Comparison of ENCODE assay signal across 21 mouse cellular contexts in genomic region chr2:35326931-35327330, GRCm38 (mm10). TPM values are rescaled to one million over a fixed set of nuclear protein-coding genes. Genes with fewer than 3 reads are reported as not detected.
DNase-seq lines count a peak whose midpoint lies in the region; ATAC-seq and TF ChIP-seq lines count a peak whose summit lies in the region.
"Had no signal": no experiment of that assay in that cellular context is flagged by ENCODE, and none has a peak within 500 bp of the region (broad histone marks: within the 10 kb centered on the region; RNA-seq: fewer than 3 reads in every experiment).

No protein-coding gene starts in this region.

- no peak overlapping the region for H3K4me2 ChIP-seq in kidney, embryonic 15.5 days
- no peak overlapping the region for H3K4me2 ChIP-seq in midbrain, embryonic 14.5 days (ENCODE audit: low read length)
- H3K4me2 ChIP-seq in midbrain, postnatal 0 days (ENCODE audit: low read depth, low read length, poor library complexity, severe bottlenecking), result no peak overlapping the region
- H3K4me2 ChIP-seq in liver, embryonic 14.5 days (ENCODE audit: low read depth), result peak overlapping the region; percentile 80
- H3K4me2 ChIP-seq: embryonic facial prominence, embryonic 15.5 days; forebrain, embryonic 15.5 days; heart, embryonic 12.5 days; intestine, embryonic 15.5 days had no signal

- DNase-seq in kidney, adult 2 months, result peak; percentile 41
- DNase-seq in midbrain, embryonic 14.5 days, result peak; percentile 21
- DNase-seq in midbrain, postnatal 0 days (ENCODE audit: low spot score), result no peak
- no peak for DNase-seq in liver, embryonic 14.5 days (ENCODE audit: low read depth in 3 of 3, low spot score in 3 of 3)
- DNase-seq in splenic B cell, adult 2 months (ENCODE audit: low read depth, low spot score), result peak; percentile 16
- DNase-seq in B cell, adult 2 months, result no peak
- DNase-seq in adrenal gland, adult 8-10 months, result no peak
- DNase-seq: adrenal gland, postnatal 14 days; cerebellum, postnatal 36 days; heart, postnatal 4 days had no signal

- no peaks in the 10 kb centered on the region for H3K4me1 ChIP-seq in kidney, adult 2 months (ENCODE audit: control insufficient read depth, insufficient read depth, low read length)
- 0 out of 2 replicates have a peak, but pooled peaks cover 6% of the 10 kb centered on the region for H3K4me1 ChIP-seq in kidney, embryonic 15.5 days
- H3K4me1 ChIP-seq in midbrain, embryonic 14.5 days (ENCODE audit: control insufficient read depth, insufficient read depth, low read length), result peaks cover 5% of the 10 kb centered on the region; the same call in 1 of the 2 replicates
- H3K4me1 ChIP-seq in midbrain, postnatal 0 days (ENCODE audit: insufficient read depth, low read length), result no peaks in the 10 kb centered on the region; the same call in 1 of the 2 replicates
- H3K4me1 ChIP-seq in liver, embryonic 14.5 days (replicated peaks; ENCODE audit: control insufficient read depth in 2 of 2, insufficient read depth in 2 of 2, low read length in 1 of 2), result peaks cover 89 to 94% of the 10 kb centered on the region in 2 experiments
- H3K4me1 ChIP-seq: intestine, embryonic 15.5 days had no signal

- no peak overlapping the region for H3K4me3 ChIP-seq in kidney, adult 2 months (ENCODE audit: insufficient read depth, low read depth, low read length)
- no peak overlapping the region for H3K4me3 ChIP-seq in kidney, embryonic 15.5 days (replicated peaks)
- H3K4me3 ChIP-seq in midbrain, embryonic 14.5 days (replicated peaks; ENCODE audit: low read depth, low read length), result no peak overlapping the region
- no peak overlapping the region for H3K4me3 ChIP-seq in midbrain, postnatal 0 days (ENCODE audit: low read depth, low read length)
- H3K4me3 ChIP-seq in liver, embryonic 14.5 days (ENCODE audit: insufficient read depth in 1 of 2, low read depth in 2 of 2, low read length in 2 of 2), result peak overlapping the region in 1 of 2 experiments; percentile 35; a peak in 3 of 4 replicates
- H3K4me3 ChIP-seq: embryonic facial prominence, embryonic 15.5 days; forebrain, embryonic 15.5 days; heart, embryonic 12.5 days; intestine, embryonic 15.5 days had no signal

- H3K27ac ChIP-seq in kidney, adult 2 months (ENCODE audit: insufficient read depth, low read depth, low read length), result peak overlapping the region; percentile 86
- no peak overlapping the region for H3K27ac ChIP-seq in kidney, embryonic 15.5 days
- H3K27ac ChIP-seq in midbrain, embryonic 14.5 days (replicated peaks; ENCODE audit: low read depth, low read length), result no peak overlapping the region
- H3K27ac ChIP-seq in midbrain, postnatal 0 days (ENCODE audit: low read depth, low read length), result no peak overlapping the region
- peak overlapping the region; percentile 79 for H3K27ac ChIP-seq in liver, embryonic 14.5 days
- H3K27ac ChIP-seq: embryonic facial prominence, embryonic 15.5 days; forebrain, embryonic 15.5 days; intestine, embryonic 15.5 days had no signal

- no peak for ATAC-seq in kidney, embryonic 15.5 days (replicated peaks; ENCODE audit: low FRiP score)
- no peak for ATAC-seq in midbrain, embryonic 14.5 days (ENCODE audit: low FRiP score, low TSS enrichment)
- no peak for ATAC-seq in midbrain, postnatal 0 days (ENCODE audit: low FRiP score)
- ATAC-seq in liver, embryonic 14.5 days (ENCODE audit: insufficient read depth), result no peak
- ATAC-seq: forebrain, embryonic 15.5 days; intestine, embryonic 15.5 days had no signal

- no peak for TF ChIP-seq CTCF in kidney, adult 2 months (conservative IDR thresholded peaks at IDR 0.05; ENCODE audit: insufficient read depth, insufficient read length, low read depth, low read length)
- TF ChIP-seq CTCF in midbrain, postnatal 0 days (IDR thresholded peaks at IDR 0.05), result no peak
- no peak for TF ChIP-seq CTCF in liver, embryonic 14.5 days (IDR thresholded peaks at IDR 0.05; ENCODE audit: low read depth)

- 63% methylated on average over 1 of the region's 1 CpGs for WGBS in kidney, adult 2 months
- 61% methylated on average over 1 of the region's 1 CpGs for WGBS in kidney, embryonic 15.5 days
- 35% methylated on average over 1 of the region's 1 CpGs for WGBS in midbrain, embryonic 14.5 days
- WGBS in midbrain, postnatal 0 days, result 40% methylated on average over 1 of the region's 1 CpGs
- 69% methylated on average over 1 of the region's 1 CpGs for WGBS in liver, embryonic 14.5 days (ENCODE audit: insufficient replicate concordance)

- no peak for TF ChIP-seq EP300 in liver, embryonic 14.5 days (IDR thresholded peaks at IDR 0.05; ENCODE audit: low read depth)

- no peaks in the 10 kb centered on the region for H3K9me3 ChIP-seq in kidney, embryonic 15.5 days (replicated peaks)
- no peaks in the 10 kb centered on the region for H3K9me3 ChIP-seq in midbrain, embryonic 14.5 days (ENCODE audit: control insufficient read depth, low read length)
- H3K9me3 ChIP-seq in midbrain, postnatal 0 days (ENCODE audit: low read length), result no peaks in the 10 kb centered on the region
- H3K9me3 ChIP-seq in liver, embryonic 14.5 days (ENCODE audit: control insufficient read depth, low read length), result no peaks in the 10 kb centered on the region
- H3K9me3 ChIP-seq: embryonic facial prominence, embryonic 15.5 days; forebrain, embryonic 15.5 days; heart, embryonic 12.5 days; intestine, embryonic 15.5 days had no signal

- TF ChIP-seq POLR2A in kidney, adult 2 months (IDR thresholded peaks at IDR 0.05; ENCODE audit: low read depth, low read length), result no peak

- no peak overlapping the region for H3K9ac ChIP-seq in kidney, embryonic 15.5 days
- no peak overlapping the region for H3K9ac ChIP-seq in midbrain, embryonic 14.5 days (replicated peaks; ENCODE audit: low read length)
- H3K9ac ChIP-seq in midbrain, postnatal 0 days (replicated peaks; ENCODE audit: low read length, poor library complexity, severe bottlenecking), result no peak overlapping the region
- peak overlapping the region; percentile 15 for H3K9ac ChIP-seq in liver, embryonic 14.5 days (replicated peaks)
- H3K9ac ChIP-seq: embryonic facial prominence, embryonic 15.5 days; forebrain, embryonic 15.5 days; heart, embryonic 12.5 days; intestine, embryonic 15.5 days had no signal

- no peaks in the 10 kb centered on the region for H3K36me3 ChIP-seq in kidney, adult 2 months (ENCODE audit: control insufficient read depth, insufficient read depth, low read length)
- H3K36me3 ChIP-seq in kidney, embryonic 15.5 days, result 0 out of 2 replicates have a peak, but pooled peaks cover 5% of the 10 kb centered on the region
- no peaks in the 10 kb centered on the region for H3K36me3 ChIP-seq in midbrain, embryonic 14.5 days (ENCODE audit: control insufficient read depth, insufficient read depth, low read length)
- no peaks in the 10 kb centered on the region for H3K36me3 ChIP-seq in midbrain, postnatal 0 days (ENCODE audit: insufficient read depth, low read length)
- H3K36me3 ChIP-seq in liver, embryonic 14.5 days (replicated peaks; ENCODE audit: control insufficient read depth, insufficient read depth, low read depth), result peaks cover 68% of the 10 kb centered on the region
- no peaks in the 10 kb centered on the region for H3K36me3 ChIP-seq in splenic B cell, adult 2 months (ENCODE audit: control insufficient read depth, insufficient read depth, low read length, poor library complexity, severe bottlenecking)
- H3K36me3 ChIP-seq: embryonic facial prominence, embryonic 15.5 days; forebrain, embryonic 15.5 days; heart, embryonic 12.5 days; intestine, embryonic 15.5 days had no signal

- H3K27me3 ChIP-seq in kidney, adult 2 months (replicated peaks; ENCODE audit: control insufficient read depth, insufficient read depth, low read length), result no peaks in the 10 kb centered on the region
- H3K27me3 ChIP-seq in kidney, embryonic 15.5 days, result no peaks in the 10 kb centered on the region
- no peaks in the 10 kb centered on the region for H3K27me3 ChIP-seq in midbrain, embryonic 14.5 days (ENCODE audit: control insufficient read depth, insufficient read depth, low read length)
- H3K27me3 ChIP-seq in midbrain, postnatal 0 days (ENCODE audit: insufficient read depth, low read length), result no peaks in the 10 kb centered on the region
- H3K27me3 ChIP-seq in liver, embryonic 14.5 days (ENCODE audit: control insufficient read depth, insufficient read depth, low read length), result no peaks in the 10 kb centered on the region
- no peaks in the 10 kb centered on the region for H3K27me3 ChIP-seq in splenic B cell, adult 2 months (ENCODE audit: control insufficient read depth, insufficient read depth, low read length, poor library complexity, severe bottlenecking)
- H3K27me3 ChIP-seq: embryonic facial prominence, embryonic 15.5 days; forebrain, embryonic 15.5 days; heart, embryonic 12.5 days; intestine, embryonic 15.5 days had no signal

RNA-seq across cellular contexts. Expression of gene Stom, which starts 9.8 kb away (rescaled TPM):
- polyA plus RNA-seq in kidney, adult 2 months (2012; rRNA removed), result 16.0 and 18.8 TPM in 2 replicates
- polyA plus RNA-seq in kidney, embryonic 15.5 days (2015; fragmentation: Nextera tagmentation; extraction: Ambion mirVana), result 31.6 and 34.1 TPM in 2 replicates
- 7.2 and 11.2 TPM in 2 replicates for polyA plus RNA-seq in midbrain, embryonic 14.5 days (2014; fragmentation: Nextera tagmentation; extraction: Ambion mirVana)
- 21.9 and 24.9 TPM in 2 replicates for total RNA-seq in midbrain, postnatal 0 days (2014; rRNA removed)
- polyA plus RNA-seq in midbrain, postnatal 0 days (2015; fragmentation: Nextera tagmentation; extraction: Ambion mirVana), result 23.1 and 23.3 TPM in 2 replicates
- 68.4 and 77.0 TPM in 2 replicates for polyA plus RNA-seq in liver, embryonic 14.5 days (2012; rRNA removed)
- 149 and 166 TPM in 2 replicates for polyA plus RNA-seq in liver, embryonic 14.5 days (2014; fragmentation: Nextera tagmentation; extraction: Ambion mirVana)
- total RNA-seq in adrenal gland, adult 8-10 months (2022), result 10 to 100 TPM; 29.0 to 45.8 (median 37.5) TPM

RNA-seq across cellular contexts. Expression of gene 4930568D16Rik, which starts 40.6 kb away (rescaled TPM):
- polyA plus RNA-seq in kidney, adult 2 months (2012; rRNA removed), result not detected in 2 replicates
- not detected in 2 replicates for polyA plus RNA-seq in kidney, embryonic 15.5 days (2015; fragmentation: Nextera tagmentation; extraction: Ambion mirVana)
- not detected in 2 replicates for polyA plus RNA-seq in midbrain, embryonic 14.5 days (2014; fragmentation: Nextera tagmentation; extraction: Ambion mirVana)
- not detected in 2 replicates for total RNA-seq in midbrain, postnatal 0 days (2014; rRNA removed)
- polyA plus RNA-seq in midbrain, postnatal 0 days (2015; fragmentation: Nextera tagmentation; extraction: Ambion mirVana), result not detected in 2 replicates
- polyA plus RNA-seq in liver, embryonic 14.5 days (2012; rRNA removed), result not detected in 2 replicates
- polyA plus RNA-seq in liver, embryonic 14.5 days (2014; fragmentation: Nextera tagmentation; extraction: Ambion mirVana), result not detected in 2 replicates
- total RNA-seq in adrenal gland, adult 8-10 months (2022), result not detected
- total RNA-seq: adrenal gland, postnatal 14 days; ES-E14; gastrocnemius, adult 8-10 months; heart, postnatal 4 days; layer of hippocampus, adult 8-10 months; left cerebral cortex, postnatal 25 days; neutrophil, adult 5-6 weeks had no signal
- polyA plus RNA-seq: C2C12; embryonic facial prominence, embryonic 15.5 days; forebrain, embryonic 15.5 days; heart, embryonic 12.5 days; intestine, embryonic 15.5 days had no signal

Comparison
In these comparisons a context has a peak if more than half of its experiments do, and no peak if none do; other contexts are left out.
1. DNase-seq: peak in kidney, adult 2 months (single experiment), midbrain, embryonic 14.5 days (single experiment) and splenic B cell, adult 2 months (single experiment); none in midbrain, postnatal 0 days (single experiment), liver, embryonic 14.5 days (0 of 3), B cell, adult 2 months (0 of 2) and adrenal gland, adult 8-10 months (single experiment).
2. H3K27ac ChIP-seq: peak in kidney, adult 2 months (single experiment) and liver, embryonic 14.5 days (single experiment); none in kidney, embryonic 15.5 days (single experiment), midbrain, embryonic 14.5 days (single experiment) and midbrain, postnatal 0 days (single experiment).